14 mouse cellular contexts compared by ENCODE assay signal in the genomic region with DNA sequence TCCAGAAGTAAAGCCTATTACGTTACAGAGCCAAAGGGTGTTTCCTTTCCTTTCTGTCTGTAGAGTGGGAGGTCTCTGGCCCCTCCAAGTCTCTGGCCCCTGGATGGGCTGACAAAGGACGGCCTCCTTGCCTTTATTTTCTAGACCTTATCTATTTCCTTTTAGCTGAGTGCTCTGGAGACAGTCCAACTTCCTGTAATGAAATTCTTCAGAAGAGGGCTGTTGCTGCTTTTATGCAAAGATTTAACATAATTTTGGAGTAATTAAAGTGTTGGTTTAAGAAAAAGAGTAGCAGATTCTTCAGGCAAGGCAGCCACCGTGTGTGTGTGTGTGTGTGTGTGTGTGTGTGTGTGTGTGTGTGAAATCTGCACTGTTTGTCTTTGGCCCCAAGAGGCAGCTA. TPM values are rescaled to one million over a fixed set of nuclear protein-coding genes. Genes with fewer than 3 reads are reported as not detected.
DNase-seq lines count a peak whose midpoint lies in the region; ATAC-seq and TF ChIP-seq lines count a peak whose summit lies in the region.
"Had no signal": no experiment of that assay in that cellular context is flagged by ENCODE, and none has a peak within 500 bp of the region (broad histone marks: within the 10 kb centered on the region; RNA-seq: fewer than 3 reads in every experiment).

No protein-coding gene starts in this region.

- no peak overlapping the region for H3K9ac ChIP-seq in hindbrain, embryonic 11.5 days (ENCODE audit: low read depth, low read length)
- no peak overlapping the region for H3K9ac ChIP-seq in lung, embryonic 16.5 days (ENCODE audit: low read length)
- no peak overlapping the region for H3K9ac ChIP-seq in embryonic facial prominence, embryonic 14.5 days (ENCODE audit: low read depth, low read length)
- H3K9ac ChIP-seq in midbrain, embryonic 13.5 days (replicated peaks), result no peak overlapping the region

- H3K4me3 ChIP-seq in hindbrain, embryonic 10.5 days, result no peak overlapping the region
- no peak overlapping the region for H3K4me3 ChIP-seq in hindbrain, embryonic 11.5 days (ENCODE audit: low read depth, low read length)
- H3K4me3 ChIP-seq in lung, embryonic 16.5 days (ENCODE audit: low read length), result no peak overlapping the region
- no peak overlapping the region for H3K4me3 ChIP-seq in lung, adult 2 months (replicated peaks; ENCODE audit: extremely low read depth, low read depth, low read length)
- H3K4me3 ChIP-seq in embryonic facial prominence, embryonic 14.5 days (ENCODE audit: low read depth, low read length), result no peak overlapping the region
- no peak overlapping the region for H3K4me3 ChIP-seq in midbrain, embryonic 13.5 days (replicated peaks)

- no peak for TF ChIP-seq CTCF in lung, adult 2 months (IDR thresholded peaks at IDR 0.05; ENCODE audit: insufficient read depth, low read length)

- no peak overlapping the region for H3K4me2 ChIP-seq in hindbrain, embryonic 11.5 days (replicated peaks; ENCODE audit: low read depth, low read length)
- H3K4me2 ChIP-seq in lung, embryonic 16.5 days (ENCODE audit: low read depth, low read length), result no peak overlapping the region
- no peak overlapping the region for H3K4me2 ChIP-seq in embryonic facial prominence, embryonic 14.5 days (ENCODE audit: low read depth, low read length)
- H3K4me2 ChIP-seq in midbrain, embryonic 13.5 days (replicated peaks), result no peak overlapping the region

- no peaks in the 10 kb centered on the region for H3K36me3 ChIP-seq in hindbrain, embryonic 10.5 days
- no peaks in the 10 kb centered on the region for H3K36me3 ChIP-seq in hindbrain, embryonic 11.5 days (ENCODE audit: control insufficient read depth, insufficient read depth, low read length)
- no peaks in the 10 kb centered on the region for H3K36me3 ChIP-seq in lung, embryonic 16.5 days (ENCODE audit: control insufficient read depth, insufficient read depth, low read length)
- no peaks in the 10 kb centered on the region for H3K36me3 ChIP-seq in embryonic facial prominence, embryonic 14.5 days (ENCODE audit: control insufficient read depth, insufficient read depth, low read length)
- H3K36me3 ChIP-seq in midbrain, embryonic 13.5 days, result no peaks in the 10 kb centered on the region

- no peaks in the 10 kb centered on the region for H3K9me3 ChIP-seq in hindbrain, embryonic 10.5 days
- H3K9me3 ChIP-seq in hindbrain, embryonic 11.5 days (ENCODE audit: control insufficient read depth, low read length), result no peaks in the 10 kb centered on the region
- no peaks in the 10 kb centered on the region for H3K9me3 ChIP-seq in lung, embryonic 16.5 days (ENCODE audit: control insufficient read depth, low read length)
- no peaks in the 10 kb centered on the region for H3K9me3 ChIP-seq in embryonic facial prominence, embryonic 14.5 days (ENCODE audit: control insufficient read depth, low read length)
- no peaks in the 10 kb centered on the region for H3K9me3 ChIP-seq in midbrain, embryonic 13.5 days

- whole genome bisulfite sequencing in hindbrain, embryonic 10.5 days, result 54% methylated on average over 3 of the region's 3 CpGs
- WGBS in hindbrain, embryonic 11.5 days, result 42% methylated on average over 3 of the region's 3 CpGs
- 9% methylated on average over 3 of the region's 3 CpGs for WGBS in lung, embryonic 16.5 days
- WGBS in lung, adult 2 months, result 7% methylated on average over 3 of the region's 3 CpGs
- WGBS in embryonic facial prominence, embryonic 14.5 days, result 42% methylated on average over 3 of the region's 3 CpGs
- WGBS in midbrain, embryonic 13.5 days, result 27% methylated on average over 3 of the region's 3 CpGs

- 0 out of 2 replicates have a peak, but pooled peaks cover 9% of the 10 kb centered on the region for H3K27me3 ChIP-seq in hindbrain, embryonic 10.5 days (ENCODE audit: insufficient read depth, poor library complexity, severe bottlenecking)
- H3K27me3 ChIP-seq in hindbrain, embryonic 11.5 days (ENCODE audit: control insufficient read depth, insufficient read depth, low read length), result no peaks in the 10 kb centered on the region
- no peaks in the 10 kb centered on the region for H3K27me3 ChIP-seq in lung, embryonic 16.5 days (ENCODE audit: control insufficient read depth, insufficient read depth, low read depth, low read length)
- H3K27me3 ChIP-seq in embryonic facial prominence, embryonic 14.5 days (replicated peaks; ENCODE audit: control insufficient read depth, insufficient read depth, low read length), result no peaks in the 10 kb centered on the region
- H3K27me3 ChIP-seq in midbrain, embryonic 13.5 days, result peaks cover 3% of the 10 kb centered on the region

- peaks cover 34% of the 10 kb centered on the region for H3K4me1 ChIP-seq in hindbrain, embryonic 10.5 days (replicated peaks)
- H3K4me1 ChIP-seq in hindbrain, embryonic 11.5 days (replicated peaks; ENCODE audit: control insufficient read depth, insufficient read depth, low read length), result no peaks in the 10 kb centered on the region; the same call in 1 of the 2 replicates
- H3K4me1 ChIP-seq in lung, embryonic 16.5 days (replicated peaks; ENCODE audit: control insufficient read depth, insufficient read depth, low read length), result peaks cover 17% of the 10 kb centered on the region
- H3K4me1 ChIP-seq in lung, adult 2 months (ENCODE audit: control insufficient read depth, insufficient read depth, low read length), result no peaks in the 10 kb centered on the region
- no peaks in the 10 kb centered on the region for H3K4me1 ChIP-seq in embryonic facial prominence, embryonic 14.5 days (ENCODE audit: control insufficient read depth, insufficient read depth, low read length)
- H3K4me1 ChIP-seq in midbrain, embryonic 13.5 days (replicated peaks), result peaks cover 33% of the 10 kb centered on the region

- no peak for TF ChIP-seq POLR2A in lung, adult 2 months (IDR thresholded peaks at IDR 0.05; ENCODE audit: borderline replicate concordance, extremely low read depth, low read depth, low read length)

- H3K27ac ChIP-seq in hindbrain, embryonic 10.5 days, result peak overlapping the region; percentile 42; the same call in 1 of the 2 replicates
- no peak overlapping the region for H3K27ac ChIP-seq in hindbrain, embryonic 11.5 days (ENCODE audit: low read depth, low read length)
- no peak overlapping the region for H3K27ac ChIP-seq in lung, embryonic 16.5 days (ENCODE audit: low read length)
- H3K27ac ChIP-seq in embryonic facial prominence, embryonic 14.5 days (replicated peaks; ENCODE audit: low read depth, low read length), result no peak overlapping the region
- peak overlapping the region; percentile 80 for H3K27ac ChIP-seq in midbrain, embryonic 13.5 days

- no peak for ATAC-seq in hindbrain, embryonic 11.5 days (ENCODE audit: low FRiP score)
- peak; percentile 55; the same call in 1 of the 2 replicates for ATAC-seq in lung, embryonic 16.5 days (ENCODE audit: low read depth)
- ATAC-seq in embryonic facial prominence, embryonic 14.5 days (ENCODE audit: low read depth), result no peak
- ATAC-seq in midbrain, embryonic 13.5 days, result no peak
- ATAC-seq: inflammation-experienced regulatory T-cells, adult 6 months; lung, postnatal 0 days had no signal

- no peak for DNase-seq in hindbrain, embryonic 10.5 days (ENCODE audit: low spot score)
- no peak for DNase-seq in hindbrain, embryonic 11.5 days (ENCODE audit: low spot score)
- no peak for DNase-seq in lung, adult 2 months
- DNase-seq in embryonic facial prominence, embryonic 14.5 days (ENCODE audit: low spot score), result peak; percentile 42
- no peak for DNase-seq in left cerebral cortex, adult 18-20 months (ENCODE audit: low spot score in 2 of 2)
- no peak for DNase-seq in retina, postnatal 1 day
- DNase-seq: adrenal gland, postnatal 36 days; cerebellum, adult 11-12 months; embryo, embryonic 11 days; gastrocnemius, postnatal 25 days had no signal

RNA-seq across cellular contexts. Expression of gene Gtf3c4, which starts 41.8 kb away (rescaled TPM):
- polyA plus RNA-seq in hindbrain, embryonic 10.5 days (2016; fragmentation: Nextera tagmentation; extraction: Ambion mirVana), result 21.1 and 23.7 TPM in 2 replicates
- polyA plus RNA-seq in hindbrain, embryonic 11.5 days (2014; fragmentation: Nextera tagmentation; extraction: Ambion mirVana), result 29.5 and 33.3 TPM in 2 replicates
- polyA plus RNA-seq in lung, embryonic 16.5 days (2015; fragmentation: Nextera tagmentation; extraction: Ambion mirVana), result 11.4 and 13.2 TPM in 2 replicates
- 8.6 and 10.2 TPM in 2 replicates for polyA plus RNA-seq in lung, adult 2 months (2012; rRNA removed)
- polyA plus RNA-seq in embryonic facial prominence, embryonic 14.5 days (2014; fragmentation: Nextera tagmentation; extraction: Ambion mirVana), result 20.5 and 20.6 TPM in 2 replicates
- 21.3 and 22.0 TPM in 2 replicates for polyA plus RNA-seq in midbrain, embryonic 13.5 days (2015; fragmentation: Nextera tagmentation; extraction: Ambion mirVana)
- 10 to 100 TPM; 32.4 to 36.1 TPM for total RNA-seq in left cerebral cortex, adult 18-20 months (2021)

RNA-seq across cellular contexts. Expression of gene Ddx31, which starts 41.8 kb away (rescaled TPM):
- polyA plus RNA-seq in hindbrain, embryonic 10.5 days (2016; fragmentation: Nextera tagmentation; extraction: Ambion mirVana), result 16.7 and 21.5 TPM in 2 replicates
- polyA plus RNA-seq in hindbrain, embryonic 11.5 days (2014; fragmentation: Nextera tagmentation; extraction: Ambion mirVana), result 18.5 and 19.8 TPM in 2 replicates
- polyA plus RNA-seq in lung, embryonic 16.5 days (2015; fragmentation: Nextera tagmentation; extraction: Ambion mirVana), result 13.2 and 15.8 TPM in 2 replicates
- 2.8 and 3.8 TPM in 2 replicates for polyA plus RNA-seq in lung, adult 2 months (2012; rRNA removed)
- polyA plus RNA-seq in embryonic facial prominence, embryonic 14.5 days (2014; fragmentation: Nextera tagmentation; extraction: Ambion mirVana), result 12.7 and 13.3 TPM in 2 replicates
- 14.1 and 16.9 TPM in 2 replicates for polyA plus RNA-seq in midbrain, embryonic 13.5 days (2015; fragmentation: Nextera tagmentation; extraction: Ambion mirVana)
- total RNA-seq in left cerebral cortex, adult 18-20 months (2021), result 1 to 10 TPM; 6.5 to 7.2 TPM

Comparison
In these comparisons a context has a peak if more than half of its experiments do, and no peak if none do; other contexts are left out.
1. H3K27ac ChIP-seq: peak in hindbrain, embryonic 10.5 days (single experiment) and midbrain, embryonic 13.5 days (single experiment); none in hindbrain, embryonic 11.5 days (single experiment), lung, embryonic 16.5 days (single experiment) and embryonic facial prominence, embryonic 14.5 days (single experiment).